Mouse (Mus musculus): ENCODE data around the gene Oasl2. TPM values are rescaled to one million over a fixed set of nuclear protein-coding genes. Genes with fewer than 3 reads are reported as not detected.

Oasl2 gene
- polyA plus RNA-seq, 1 experiment from 2014 or later = 3.2 TPM

Small RNA genes within 50 kb of the gene (microRNA-seq; reads per million reads assigned to microRNA genes)
- 6.0 reads per million, percentile 12 among the genes with 10 or more reads in this experiment for gene Mir6240

Other genes starting within 250 kb of the Oasl2 start
- 0.39 and 0.59 TPM in 2 replicates for gene Trpv4, start 238.5 kb upstream of the Oasl2 start, polyA plus RNA-seq (2014; fragmentation: Nextera tagmentation; extraction: Ambion mirVana)
- 26.9 and 30.8 TPM in 2 replicates for gene Gltp, start 206.0 kb upstream of the Oasl2 start, polyA plus RNA-seq (2014; fragmentation: Nextera tagmentation; extraction: Ambion mirVana)
- gene Tchp, start 189.2 kb upstream of the Oasl2 start, polyA plus RNA-seq (2014; fragmentation: Nextera tagmentation; extraction: Ambion mirVana) = 15.2 and 16.2 TPM in 2 replicates
- 38.8 and 52.1 TPM in 2 replicates for gene Ankrd13a, start 122.3 kb upstream of the Oasl2 start, polyA plus RNA-seq (2014; fragmentation: Nextera tagmentation; extraction: Ambion mirVana)
- gene Git2, start 121.4 kb upstream of the Oasl2 start, polyA plus RNA-seq (2014; fragmentation: Nextera tagmentation; extraction: Ambion mirVana) = 53.1 and 60.3 TPM in 2 replicates
- 298 and 351 TPM in 2 replicates for gene 1500011B03Rik, start 73.5 kb upstream of the Oasl2 start, polyA plus RNA-seq (2014; fragmentation: Nextera tagmentation; extraction: Ambion mirVana)
- not detected in 2 replicates for gene 4930519G04Rik, start 43.3 kb upstream of the Oasl2 start, polyA plus RNA-seq (2014; fragmentation: Nextera tagmentation; extraction: Ambion mirVana)
- 2.3 and 3.5 TPM in 2 replicates for gene Gm9936, start 38.3 kb upstream of the Oasl2 start, polyA plus RNA-seq (2014; fragmentation: Nextera tagmentation; extraction: Ambion mirVana)
- gene Oasl1, start 26.3 kb downstream of the Oasl2 start, polyA plus RNA-seq (2014; fragmentation: Nextera tagmentation; extraction: Ambion mirVana) = 0.52 and 0.55 TPM in 2 replicates
- 125 and 139 TPM in 2 replicates for gene 2210016L21Rik, start 45.2 kb downstream of the Oasl2 start, polyA plus RNA-seq (2014; fragmentation: Nextera tagmentation; extraction: Ambion mirVana)
- 0.11 TPM in 1 of 2 replicates, not detected in the other for gene Hnf1a, start 74.2 kb downstream of the Oasl2 start, polyA plus RNA-seq (2014; fragmentation: Nextera tagmentation; extraction: Ambion mirVana)
- gene Sppl3, start 114.2 kb downstream of the Oasl2 start, polyA plus RNA-seq (2014; fragmentation: Nextera tagmentation; extraction: Ambion mirVana) = 32.7 and 33.4 TPM in 2 replicates
- gene Gm10401, start 201.4 kb downstream of the Oasl2 start, polyA plus RNA-seq (2014; fragmentation: Nextera tagmentation; extraction: Ambion mirVana) = 53.0 and 60.9 TPM in 2 replicates
- gene Acads, start 222.4 kb downstream of the Oasl2 start, polyA plus RNA-seq (2014; fragmentation: Nextera tagmentation; extraction: Ambion mirVana) = 11.3 and 11.7 TPM in 2 replicates
- 27.9 and 33.9 TPM in 2 replicates for gene Unc119b, start 238.0 kb downstream of the Oasl2 start, polyA plus RNA-seq (2014; fragmentation: Nextera tagmentation; extraction: Ambion mirVana)

All from neural tube, embryonic 14.5 days (tissue).